Mouse (Mus musculus): ENCODE measurements around the gene Car15.

GRCm38 (mm10) chr16:17884116-17884515 lies 46.0 kb upstream of the Car15 start:
- TF ChIP-seq POLR2A (IDR thresholded peaks at IDR 0.05; ENCODE audit: extremely low read depth, insufficient read depth, low read length): no peak
- TF ChIP-seq CTCF (IDR thresholded peaks at IDR 0.05; ENCODE audit: low read depth, low read length): no peak

Data from liver, adult 2 months (tissue).